Mouse (Mus musculus) MEL (cell line): ENCODE measurements at regions not wholly inside any gene's neighbourhood (a gene's known extent, or its start where the extent isn't known, plus 50 kb on each side); places are given as distances from the start of the nearest gene placed in this dataset.

Experiments used
- CTCF ChIP-seq, 3 experiments: IDR thresholded peaks in 2 of 3; conservative IDR thresholded peaks in 1 of 3; 2 replicates each; pipeline ENCODE4 v1.5.1; 2011 to 2012; ENCODE audit warnings: low read length in 3 of 3, low read depth in 2 of 3, mild to moderate bottlenecking in 2 of 3, improper control_type of control experiment in 1 of 3, inconsistent platforms in 1 of 3, mixed read lengths in 1 of 3, moderate library complexity in 1 of 3; ENCODE audit not compliant: control insufficient read depth in 1 of 3, insufficient read depth in 1 of 3, poor library complexity in 1 of 3, severe bottlenecking in 1 of 3
- EP300 ChIP-seq, 2 experiments: IDR thresholded peaks; 2 replicates each; pipeline ENCODE4 v1.6.1; 2011; ENCODE audit warnings: improper control_type of control experiment in 2 of 2, low read length in 2 of 2, low read depth in 1 of 2, mild to moderate bottlenecking in 1 of 2
- GATA1 ChIP-seq: IDR thresholded peaks from 2 replicates; pipeline ENCODE4 v1.6.1; 2011; ENCODE audit warnings: low read depth, low read length, improper control_type of control experiment
- JUND ChIP-seq: IDR thresholded peaks from 2 replicates; pipeline ENCODE4 v1.6.1; 2011; ENCODE audit warnings: low read depth, mild to moderate bottlenecking, improper control_type of control experiment, low read length
- MAX ChIP-seq: IDR thresholded peaks from 2 replicates; pipeline ENCODE4 v1.6.1; 2011; ENCODE audit warnings: low read length, improper control_type of control experiment
- NRF1 ChIP-seq: IDR thresholded peaks from 2 replicates; pipeline ENCODE4 v1.6.1; 2014; ENCODE audit warnings: low read depth, mild to moderate bottlenecking, inconsistent platforms, low read length, improper control_type of control experiment, moderate library complexity; ENCODE audit not compliant: poor library complexity, insufficient read depth, severe bottlenecking
- POLR2A ChIP-seq, 2 experiments: IDR thresholded peaks; 2 replicates each; pipeline ENCODE4 v1.6.1; 2011 to 2012; ENCODE audit warnings: low read length in 2 of 2, mild to moderate bottlenecking in 2 of 2, control low read depth in 1 of 2, improper control_type of control experiment in 1 of 2, low read depth in 1 of 2, moderate library complexity in 1 of 2; ENCODE audit not compliant: control insufficient read depth in 1 of 2, insufficient read depth in 1 of 2, poor library complexity in 1 of 2
- POLR2AphosphoS2 ChIP-seq: IDR thresholded peaks from 2 replicates; pipeline ENCODE4 v1.6.1; 2011; ENCODE audit warnings: low read length, improper control_type of control experiment
- SMC3 ChIP-seq: IDR thresholded peaks from 2 replicates; pipeline ENCODE4 v1.6.1; 2011; ENCODE audit warnings: low read depth, low read length, improper control_type of control experiment
- TCF12 ChIP-seq: IDR thresholded peaks from 2 replicates; pipeline ENCODE4 v1.6.1; 2014; ENCODE audit warnings: low read depth, mild to moderate bottlenecking, inconsistent platforms, low read length, improper control_type of control experiment, moderate library complexity
- USF2 ChIP-seq, 2 experiments: IDR thresholded peaks; 2 replicates each; pipeline ENCODE4 v1.6.1; 2011 to 2012; ENCODE audit warnings: improper control_type of control experiment in 2 of 2, low read length in 2 of 2, borderline replicate concordance in 1 of 2, inconsistent platforms in 1 of 2, low read depth in 1 of 2, mild to moderate bottlenecking in 1 of 2; ENCODE audit not compliant: insufficient read depth in 1 of 2
- ZC3H11A ChIP-seq: IDR thresholded peaks from 2 replicates; pipeline ENCODE4 v1.6.1; 2012; ENCODE audit warnings: low read depth, mild to moderate bottlenecking, inconsistent platforms, low read length, improper control_type of control experiment
- ZNF384 ChIP-seq: IDR thresholded peaks from 2 replicates; pipeline ENCODE4 v1.6.1; 2012; ENCODE audit warnings: low read depth, mild to moderate bottlenecking, inconsistent platforms, low read length, improper control_type of control experiment

DNA sequence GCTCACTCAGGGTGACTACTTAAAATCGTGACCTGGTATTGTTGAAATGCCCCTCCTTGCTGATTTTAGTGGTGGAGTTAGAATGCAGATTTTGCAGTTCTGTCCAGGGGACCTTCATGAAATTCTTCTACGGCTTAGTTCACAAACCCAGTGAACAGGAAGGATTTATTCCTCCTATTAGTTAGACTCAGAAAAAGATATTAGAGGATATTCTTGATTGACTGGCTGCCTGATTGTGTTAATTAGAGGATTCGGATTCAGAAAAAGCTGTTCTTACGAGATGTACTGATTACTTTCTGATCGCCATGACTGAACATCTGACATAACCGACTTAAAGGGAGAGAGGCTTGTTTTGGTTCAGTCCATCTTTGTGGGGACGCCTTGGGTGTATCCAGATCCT, 147.3 kb upstream of the Zfp648 start:
- no peak for TF ChIP-seq SMC3
- no peak for TF ChIP-seq CTCF (IDR thresholded peaks at IDR 0.05 in 2 of 3, conservative IDR thresholded peaks at IDR 0.05 in 1 of 3; ENCODE audit: control insufficient read depth in 1 of 3, insufficient read depth in 1 of 3, low read depth in 2 of 3, low read length in 3 of 3, poor library complexity in 1 of 3, severe bottlenecking in 1 of 3)
- no peak for TF ChIP-seq ZC3H11A
- TF ChIP-seq USF2 (IDR thresholded peaks at IDR 0.05; ENCODE audit: borderline replicate concordance in 1 of 2, insufficient read depth in 1 of 2, low read depth in 1 of 2, low read length in 2 of 2): no peak
- TF ChIP-seq NRF1: no peak
- no peak for TF ChIP-seq JUND
- TF ChIP-seq POLR2A (IDR thresholded peaks at IDR 0.05; ENCODE audit: control insufficient read depth in 1 of 2, insufficient read depth in 1 of 2, low read depth in 1 of 2, low read length in 2 of 2, poor library complexity in 1 of 2): no peak
- no peak for TF ChIP-seq EP300 (IDR thresholded peaks at IDR 0.05; ENCODE audit: low read depth in 1 of 2, low read length in 2 of 2)
- no peak for TF ChIP-seq POLR2AphosphoS2
- no peak for TF ChIP-seq TCF12
- no peak for TF ChIP-seq GATA1
- TF ChIP-seq MAX: no peak
- no peak for TF ChIP-seq ZNF384
